Mouse (Mus musculus) fibroblast of lung, adult 2 months (primary cell): ENCODE data around the gene Cdhr5.
A peak's percentile ranks its signal among the peaks of the same experiment; 100 is the strongest.
"Not testable (repeated sequence)": the region's sequence is repeated elsewhere in the genome, so short reads cannot be mapped to it uniquely, and the experiment has no call there.

ENCODE experiments used
- DNase-seq: peaks from one replicate; pipeline ENCODE4 v3.0.0-alpha.2; 2011; ENCODE audit warnings: low read depth

The Cdhr5 gene

DNA sequence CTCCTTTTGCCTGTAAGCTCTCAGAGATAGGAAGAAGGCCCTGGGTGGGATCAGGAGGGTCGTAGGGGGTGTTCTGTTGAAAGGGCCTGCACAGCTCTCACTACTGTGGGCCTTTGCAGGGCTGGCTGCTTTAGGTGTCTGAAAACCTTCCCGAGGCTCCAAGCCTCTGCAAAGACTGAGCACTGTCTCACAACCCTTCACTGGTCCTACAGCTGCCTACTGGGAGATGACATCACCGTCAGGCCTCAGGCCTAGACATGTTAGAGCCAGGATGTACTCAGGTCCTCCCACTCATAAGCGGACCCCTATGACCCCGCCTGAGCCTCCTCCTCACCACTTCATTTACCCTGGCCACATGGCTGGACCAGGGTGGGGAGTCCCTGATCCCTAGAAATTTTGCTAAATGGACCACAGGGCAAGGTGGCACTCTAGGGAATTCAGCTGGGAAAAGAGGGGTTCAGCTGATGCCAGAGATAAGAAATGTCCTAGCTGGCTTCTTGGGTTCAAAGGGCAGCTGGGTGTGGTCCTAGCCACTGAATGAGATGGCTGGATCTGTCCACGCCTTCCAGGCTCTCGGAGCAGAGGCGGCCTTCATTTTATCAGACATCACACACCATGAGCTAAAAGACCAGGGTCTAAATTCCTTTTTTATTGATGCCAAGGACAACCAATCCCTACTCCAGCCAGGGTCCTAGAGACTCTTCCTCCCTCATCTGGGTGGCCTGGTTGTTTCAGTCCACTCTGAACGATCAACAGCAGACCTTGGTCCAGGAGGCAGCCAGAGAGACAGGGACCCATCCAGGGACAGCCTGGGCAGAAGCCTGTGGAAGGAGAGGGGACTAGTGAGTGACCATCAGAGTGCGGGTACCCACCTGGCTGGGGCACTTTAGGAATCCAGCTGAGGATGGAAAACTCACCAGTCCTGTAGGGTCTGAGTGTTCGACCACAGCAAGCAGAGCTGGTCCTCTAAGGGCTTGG, 1.4 kb upstream of the Cdhr5 start:
- DNase-seq: no peak

DNA sequence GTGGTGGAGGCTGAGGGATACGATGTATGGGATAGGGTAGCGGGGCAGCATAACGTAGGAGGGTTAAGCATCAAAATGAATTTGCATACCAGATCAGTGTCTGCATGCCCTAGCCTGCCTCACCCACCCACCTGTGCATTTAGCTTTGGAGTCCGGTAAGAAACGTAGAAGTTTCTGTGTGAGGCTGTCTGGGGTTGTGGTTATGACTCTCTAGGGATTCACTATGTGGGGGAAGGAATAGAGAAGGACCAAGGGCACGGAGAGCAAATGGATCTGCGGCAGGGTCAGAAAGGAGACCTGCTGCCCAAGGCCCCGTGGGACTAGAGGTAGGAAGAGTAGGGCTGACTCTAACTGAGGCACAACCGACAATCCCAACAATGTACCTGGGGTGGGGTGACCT, 1.2 kb downstream of the Cdhr5 start:
- no peak for DNase-seq

DNA sequence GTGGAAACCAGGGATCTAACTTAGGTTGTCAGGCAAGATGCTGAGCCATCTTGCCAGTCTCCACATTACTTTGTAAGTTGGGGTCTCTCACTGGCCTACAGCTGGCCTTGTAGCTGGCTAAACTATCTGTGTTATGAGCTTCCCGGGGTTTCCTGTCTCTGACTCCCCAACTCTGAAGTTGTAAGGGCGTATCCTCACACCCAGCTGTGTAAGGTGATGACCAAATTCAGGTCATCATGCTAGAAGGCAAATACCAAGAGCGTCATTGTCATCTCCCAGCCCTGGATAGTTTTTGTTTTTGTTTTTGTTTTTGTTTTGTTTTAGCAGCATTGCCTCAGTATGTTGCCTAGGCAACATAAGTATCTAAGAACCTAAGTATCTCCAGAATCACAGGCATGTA, 6.0 kb downstream of the Cdhr5 start:
- DNase-seq: no peak

- no peak for DNase-seq
These were observed 7.4 kb downstream of the Cdhr5 start for GRCm38 (mm10) chr7:141269273-141269545.

GRCm38 (mm10) chr7:141268466-141269272, 7.9 kb downstream of the Cdhr5 start:
- DNase-seq: no peak

GRCm38 (mm10) chr7:141265739-141266561, 10.6 kb downstream of the Cdhr5 start, which contains the start of gene Irf7:
Gene Irf7 (minus strand): TSS chr7:141266481.
- DNase-seq: peak; percentile 24

DNA sequence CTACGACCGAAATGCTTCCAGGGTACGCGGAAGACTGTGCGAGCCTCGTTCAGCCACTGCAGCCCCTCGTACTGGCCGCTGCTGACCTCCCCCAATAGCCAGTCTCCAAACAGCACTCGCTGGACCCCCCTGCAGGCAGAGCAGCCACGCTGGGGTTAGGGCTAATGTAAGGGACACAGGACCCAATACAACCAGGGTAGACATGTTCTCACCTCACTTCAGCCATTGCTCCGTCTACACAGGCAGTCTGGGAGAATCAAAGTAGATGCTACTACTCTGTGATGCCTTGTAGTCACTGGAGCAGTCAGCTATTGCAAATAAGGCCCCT, 11.2 kb downstream of the Cdhr5 start:
- DNase-seq: no peak

GRCm38 (mm10) chr7:141264761-141265410, 11.7 kb downstream of the Cdhr5 start:
- DNase-seq: no peak

DNA sequence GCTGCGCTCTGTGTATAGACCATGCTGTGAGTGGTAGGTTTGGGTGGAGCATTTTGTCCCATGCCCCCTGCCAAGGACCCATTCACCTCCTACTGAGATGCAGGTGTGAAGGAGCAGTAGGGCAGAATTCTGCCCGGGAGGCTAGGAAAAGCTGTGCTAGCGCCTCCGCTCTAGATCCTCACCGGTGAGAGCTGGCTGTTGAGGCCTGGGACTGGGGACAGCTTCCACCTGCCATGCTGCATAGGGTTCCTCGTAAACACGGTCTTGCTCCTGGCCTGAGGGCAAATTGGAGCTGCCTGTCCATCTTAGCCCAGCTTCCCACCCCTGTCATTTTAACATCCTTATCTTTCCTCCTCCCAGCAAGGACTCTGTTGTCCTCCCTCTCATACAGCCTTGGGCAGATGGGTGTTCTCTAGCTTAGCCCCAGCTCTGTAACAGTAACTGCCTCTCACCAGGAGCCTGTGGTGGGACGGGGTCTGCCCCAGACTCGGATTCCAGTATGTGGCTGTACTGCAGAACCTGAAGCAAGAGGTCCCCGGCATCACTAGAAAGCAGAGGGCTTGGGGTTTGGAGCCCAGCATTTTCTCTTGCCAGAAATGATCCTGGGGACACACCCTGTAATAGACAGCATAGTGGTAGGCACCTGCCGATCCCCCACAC, 12.4 kb downstream of the Cdhr5 start:
- no peak for DNase-seq

DNA sequence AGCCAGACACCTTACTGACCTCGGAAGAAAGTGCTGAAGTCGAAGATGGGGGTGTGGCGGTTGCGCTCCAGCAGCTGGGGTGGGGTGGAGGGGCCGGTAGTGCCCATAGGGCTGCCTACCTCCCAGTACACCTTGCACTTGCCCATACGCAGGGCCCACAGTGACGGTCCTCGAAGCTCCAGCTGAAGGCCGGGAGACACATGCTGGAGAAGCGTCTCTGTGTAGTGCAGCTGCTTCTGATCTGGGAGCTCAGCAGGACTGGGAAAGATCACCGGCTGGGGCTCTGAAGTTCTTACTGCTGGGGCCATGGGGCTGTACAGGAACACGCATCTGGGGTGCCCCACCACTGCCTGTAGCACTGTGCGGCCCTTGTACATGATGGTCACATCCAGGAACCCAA, 12.9 kb downstream of the Cdhr5 start:
- no peak for DNase-seq

DNA sequence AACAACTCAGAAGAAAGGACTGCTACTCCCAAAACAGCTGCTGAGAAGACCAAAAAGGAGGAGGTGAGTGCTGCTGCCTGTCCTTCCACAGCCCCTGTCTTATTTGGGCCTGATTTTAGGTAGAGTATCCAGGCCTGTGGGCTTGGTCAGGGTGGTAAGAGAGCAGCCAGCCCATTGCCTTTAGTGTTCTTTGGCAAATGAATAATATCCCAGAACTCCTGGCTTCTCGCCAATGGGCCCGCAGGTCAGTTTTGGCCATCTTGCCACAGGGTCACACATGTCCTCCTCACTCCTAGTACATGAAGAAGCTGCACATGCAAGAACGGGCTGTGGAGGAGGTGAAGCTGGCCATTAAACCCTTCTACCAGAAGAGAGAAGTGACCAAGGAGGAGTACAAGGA, 15.1 kb downstream of the Cdhr5 start:
- no peak for DNase-seq

GRCm38 (mm10) chr7:141256159-141256558, 20.4 kb downstream of the Cdhr5 start:
- no peak for DNase-seq

DNA sequence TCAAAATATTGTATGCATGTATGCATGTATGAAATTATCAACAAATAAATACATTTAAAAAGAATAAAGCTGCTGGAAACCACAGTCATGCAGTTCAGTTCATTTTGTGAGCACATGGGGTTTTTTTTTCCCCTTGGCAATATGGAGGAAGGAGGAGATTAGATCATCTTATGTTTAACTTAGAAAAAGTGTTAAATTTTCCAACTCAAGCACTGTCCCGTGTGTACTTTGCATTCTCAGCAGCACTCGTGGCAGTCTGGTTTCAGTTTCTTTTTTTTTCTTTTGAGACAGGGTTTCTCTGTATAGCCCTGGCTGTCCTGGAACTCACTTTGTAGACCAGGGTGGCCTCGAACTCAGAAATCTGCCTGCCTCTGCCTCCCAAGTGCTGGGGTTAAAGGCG, 26.1 kb downstream of the Cdhr5 start:
- DNase-seq: not testable (repeated sequence)

- no peak for DNase-seq
These were observed 45.0 kb downstream of the Cdhr5 start for GRCm38 (mm10) chr7:141231551-141231950.

GRCm38 (mm10) chr7:141231111-141231510, 45.5 kb downstream of the Cdhr5 start:
- no peak for DNase-seq

- no peak for DNase-seq
These were observed 46.0 kb downstream of the Cdhr5 start for GRCm38 (mm10) chr7:141230570-141230969.

- no peak for DNase-seq
These were observed 46.9 kb downstream of the Cdhr5 start for GRCm38 (mm10) chr7:141229702-141230101.

GRCm38 (mm10) chr7:141228279-141229067, 48.1 kb downstream of the Cdhr5 start, which contains the start of gene Phrf1:
Gene Phrf1 (plus strand): TSS chr7:141228784.
- peak; percentile 69 for DNase-seq

DNA sequence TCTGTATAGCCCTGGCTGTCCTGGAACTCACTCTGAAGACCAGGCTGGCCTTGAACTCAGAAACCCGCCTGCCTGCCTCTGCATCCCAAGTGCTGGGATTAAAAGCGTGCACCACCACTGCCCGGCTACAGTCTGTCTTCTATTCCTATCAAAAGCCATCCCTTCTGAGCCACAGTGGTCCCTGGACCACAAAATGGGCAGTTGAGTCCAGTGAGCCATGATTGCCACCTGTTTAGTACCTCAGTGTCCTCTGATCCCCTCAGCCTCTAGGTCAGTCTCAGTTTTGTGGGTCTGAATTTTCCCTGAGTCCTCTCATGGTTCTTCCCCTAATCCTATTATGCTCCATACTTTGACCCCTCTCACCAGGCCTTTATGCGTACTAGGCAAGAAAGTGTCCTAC, 48.8 kb downstream of the Cdhr5 start:
- no peak for DNase-seq

GRCm38 (mm10) chr7:141226535-141226934, 50.1 kb downstream of the Cdhr5 start:
- DNase-seq: no peak
